Mouse (Mus musculus) embryo, embryonic 11 days (tissue): Measurements from ENCODE around the gene Smyd3.
A peak's percentile ranks its signal among the peaks of the same experiment; 100 is the strongest.

Experiments used
- DNase-seq: peaks from one replicate; pipeline ENCODE4 v3.0.0-alpha.2; 2015

Smyd3 gene

GRCm38 (mm10) chr1:179152376-179152775 is 365.5 kb downstream of the Smyd3 start:
- no peak for DNase-seq

DNA sequence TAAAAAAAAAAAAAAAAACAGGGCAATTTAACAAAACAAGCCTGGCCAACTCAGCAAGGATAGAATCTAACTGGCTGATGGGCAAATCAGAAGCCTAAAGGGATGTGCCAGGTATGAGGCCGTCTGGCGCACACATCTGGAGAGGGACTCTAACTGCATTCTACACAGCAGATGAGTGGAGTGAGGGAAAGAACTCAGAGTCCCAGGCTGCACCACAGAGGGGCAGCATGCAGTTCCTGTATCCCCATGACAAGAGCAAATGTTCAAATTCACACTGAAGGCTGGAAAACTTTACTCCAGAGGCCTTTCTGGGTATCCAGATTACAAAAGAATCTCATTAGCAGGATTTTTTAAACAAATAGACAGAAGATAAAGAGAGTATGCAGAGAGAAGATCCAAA is 366.6 kb downstream of the Smyd3 start:
- no peak for DNase-seq

DNA sequence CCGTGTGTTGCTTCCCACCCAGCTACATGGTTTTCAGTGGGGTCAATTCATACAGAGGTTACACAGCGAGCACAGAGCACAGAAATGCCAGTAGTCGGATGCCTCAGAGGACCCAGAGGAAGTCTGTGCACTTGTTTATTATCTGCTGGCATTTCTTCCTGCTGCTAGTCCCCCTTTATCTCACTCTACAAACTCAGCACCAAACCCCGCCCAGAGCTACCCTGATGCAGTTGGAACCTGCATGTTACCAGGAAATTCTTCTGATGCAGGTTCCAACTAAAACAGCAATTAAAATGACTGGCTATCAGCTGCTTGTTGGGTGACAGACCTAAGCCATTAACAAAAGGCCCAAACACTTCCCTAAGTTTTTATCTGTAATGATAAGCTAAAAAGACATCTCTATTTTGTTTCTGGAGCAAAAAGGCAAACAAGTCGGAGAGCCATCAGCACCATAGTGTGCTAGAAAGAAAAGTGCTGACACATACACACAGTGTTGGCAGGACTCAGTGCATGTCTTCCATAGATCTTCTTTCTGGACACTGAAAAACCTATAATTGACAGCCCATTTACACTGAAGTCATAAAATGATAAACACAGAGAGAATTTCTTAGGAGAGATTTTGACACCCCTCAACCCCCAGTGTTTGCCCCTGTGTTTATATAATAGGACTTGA is 368.2 kb downstream of the Smyd3 start:
- DNase-seq, result no peak

DNA sequence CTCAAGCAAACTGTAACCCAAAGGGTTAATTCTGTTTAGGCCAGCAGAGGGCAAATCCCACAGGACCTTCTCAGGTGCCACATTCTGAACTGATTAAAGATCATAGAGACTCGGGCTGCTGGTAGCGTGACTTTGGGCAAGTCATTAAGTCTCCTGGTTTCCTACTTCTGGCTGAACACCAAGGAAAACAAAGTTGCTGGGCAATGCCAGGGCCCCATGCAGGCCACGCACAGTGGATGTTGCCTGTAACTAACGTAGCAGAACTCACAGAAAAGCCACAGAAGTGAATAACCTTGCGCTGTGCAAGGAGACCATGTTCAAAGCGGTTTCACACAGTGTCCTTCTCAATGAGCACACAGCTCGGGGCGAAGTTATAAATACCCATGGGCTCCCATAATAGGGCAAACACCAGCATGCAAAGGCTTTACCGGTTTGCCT is 371.1 kb downstream of the Smyd3 start:
- DNase-seq, result peak; percentile 61

DNA sequence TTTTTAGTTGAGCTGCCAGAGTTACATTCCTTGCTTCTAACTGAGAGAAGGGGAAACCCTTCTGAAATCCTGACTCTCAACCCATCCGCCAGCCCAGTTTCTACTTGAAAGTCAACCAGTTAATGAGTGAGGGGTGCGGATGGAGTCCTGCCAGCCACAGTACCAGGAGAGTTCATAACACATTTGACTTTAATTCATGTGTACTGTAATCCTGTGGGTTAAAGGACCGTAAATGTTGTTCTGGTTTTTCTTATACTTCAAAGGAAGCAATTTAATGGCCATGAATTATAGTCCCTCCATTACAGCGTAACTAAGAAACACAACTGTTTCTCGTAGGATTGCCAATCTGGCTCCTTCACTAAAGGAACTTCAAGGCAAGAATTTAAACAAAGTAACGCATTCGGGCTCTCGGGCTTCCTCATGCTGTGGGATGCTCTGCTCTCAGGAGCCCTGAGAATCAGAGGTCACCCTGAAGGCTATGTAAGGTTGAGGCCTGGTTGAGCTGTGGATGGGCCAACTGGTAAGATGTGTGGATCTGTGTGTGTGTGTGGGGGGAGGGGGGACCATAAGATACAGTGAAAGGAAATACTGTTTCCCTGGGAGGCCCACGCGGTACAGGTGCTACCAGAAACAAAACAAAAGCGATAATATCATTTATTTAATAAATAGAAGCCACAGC is 374.5 kb downstream of the Smyd3 start:
- no peak for DNase-seq

DNA sequence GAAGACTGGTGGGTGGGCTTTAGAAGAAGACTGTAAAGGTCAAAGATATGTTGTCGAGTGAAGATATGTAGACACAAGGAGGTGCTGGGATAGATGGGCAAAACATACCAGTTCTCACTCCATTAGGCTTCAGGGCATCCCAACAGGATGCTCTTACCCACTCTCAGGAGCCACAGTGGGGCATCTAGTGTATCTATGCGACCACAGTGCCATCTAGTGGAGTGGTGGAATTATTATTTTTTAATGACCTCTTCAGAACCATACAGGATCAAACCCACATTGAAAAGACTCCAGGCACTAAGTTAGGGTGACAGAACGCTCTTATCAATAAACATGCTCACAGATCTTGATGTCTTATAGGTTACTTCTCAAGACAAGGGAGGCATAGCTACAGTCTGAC is 375.7 kb downstream of the Smyd3 start:
- DNase-seq, result peak; percentile 84

DNA sequence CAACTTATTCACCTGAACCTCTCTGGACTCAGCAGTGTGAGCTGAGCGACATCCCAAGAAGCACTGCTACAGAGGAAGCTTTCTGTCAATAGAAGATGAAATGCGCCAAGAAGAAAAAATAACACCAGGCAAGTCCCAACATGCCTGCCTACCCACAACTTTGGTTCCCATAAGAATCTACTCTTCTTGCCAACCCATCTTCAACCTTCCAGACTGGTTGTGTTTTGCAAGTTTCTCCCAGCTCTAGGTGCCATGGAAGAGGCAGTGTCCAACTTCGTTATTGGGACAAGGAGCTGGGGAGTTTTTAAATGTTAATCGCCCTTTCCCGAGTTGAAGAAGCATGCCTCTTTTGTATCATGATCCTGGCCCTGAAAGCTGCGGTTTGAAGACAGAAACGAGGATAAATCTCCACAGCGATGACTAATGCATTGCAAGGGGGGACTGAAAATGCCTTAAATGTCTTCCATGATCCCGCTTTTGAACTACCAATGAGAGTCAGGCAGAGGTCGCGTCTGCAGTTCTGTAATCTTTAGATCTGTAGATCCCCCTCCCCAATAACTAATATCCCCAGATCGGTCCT is 376.7 kb downstream of the Smyd3 start:
- DNase-seq, result no peak

- DNase-seq, result no peak
These were observed 380.7 kb downstream of the Smyd3 start for GRCm38 (mm10) chr1:179137145-179137477.

GRCm38 (mm10) chr1:179136461-179137144 is 381.2 kb downstream of the Smyd3 start:
- DNase-seq, result no peak

GRCm38 (mm10) chr1:179129995-179130394 is 387.8 kb downstream of the Smyd3 start:
- DNase-seq, result no peak

- DNase-seq, result no peak
These were observed 391.6 kb downstream of the Smyd3 start for GRCm38 (mm10) chr1:179126287-179126686.

DNA sequence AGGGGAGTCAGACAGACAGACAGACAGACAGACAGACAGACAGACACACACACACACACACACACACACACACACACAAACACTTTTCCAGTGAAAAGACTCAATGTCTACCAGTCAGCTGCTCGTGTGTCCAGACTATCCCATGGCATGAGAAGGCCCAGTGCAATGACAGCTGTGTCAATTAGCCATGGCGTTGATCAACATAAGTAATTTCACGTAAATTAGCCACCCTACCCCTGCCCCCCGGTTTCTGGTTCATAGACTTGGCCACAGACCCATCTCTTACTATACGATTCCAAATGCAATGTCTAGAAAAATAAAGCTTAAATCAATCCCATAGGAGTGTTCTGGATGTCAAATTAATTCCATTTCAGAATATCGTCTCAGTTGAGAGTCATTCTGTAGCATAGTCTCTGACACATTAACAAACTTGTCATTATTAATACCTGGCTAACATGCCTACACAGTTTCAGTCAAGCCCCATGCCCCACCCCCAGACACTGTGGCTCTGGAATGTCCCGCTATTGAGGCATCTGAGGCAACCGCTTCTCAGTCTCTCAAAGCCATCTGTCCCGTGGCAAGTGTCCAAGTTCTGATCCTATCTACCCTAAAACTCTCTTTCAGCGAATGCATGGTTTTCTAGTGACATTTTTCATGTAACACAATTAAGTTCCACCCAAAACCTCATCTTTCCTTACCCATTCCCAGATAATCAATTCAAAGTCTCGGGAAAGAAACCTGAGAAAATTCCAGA is 395.2 kb downstream of the Smyd3 start:
- DNase-seq, result no peak

GRCm38 (mm10) chr1:179120217-179120966 is 397.4 kb downstream of the Smyd3 start:
- peak; percentile 53 for DNase-seq

DNA sequence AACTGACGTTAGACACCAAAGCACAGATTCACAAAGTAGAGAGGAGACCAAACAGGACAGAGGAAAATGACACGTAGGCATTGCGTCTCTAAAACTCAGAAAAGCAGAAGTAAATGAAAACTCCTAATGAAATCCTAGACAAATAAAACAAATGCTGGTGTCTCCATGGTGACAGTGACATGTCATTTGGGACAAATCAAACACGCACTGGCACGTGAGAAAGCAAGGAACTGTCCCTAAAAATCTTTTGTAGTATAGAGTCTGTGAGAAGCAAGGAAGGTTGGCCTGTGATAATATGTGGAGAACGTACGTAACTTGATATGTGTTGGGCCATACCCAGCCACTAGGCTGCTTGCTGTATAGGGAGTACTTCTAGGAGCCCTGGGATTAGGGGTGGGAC is 399.2 kb downstream of the Smyd3 start:
- no peak for DNase-seq

DNA sequence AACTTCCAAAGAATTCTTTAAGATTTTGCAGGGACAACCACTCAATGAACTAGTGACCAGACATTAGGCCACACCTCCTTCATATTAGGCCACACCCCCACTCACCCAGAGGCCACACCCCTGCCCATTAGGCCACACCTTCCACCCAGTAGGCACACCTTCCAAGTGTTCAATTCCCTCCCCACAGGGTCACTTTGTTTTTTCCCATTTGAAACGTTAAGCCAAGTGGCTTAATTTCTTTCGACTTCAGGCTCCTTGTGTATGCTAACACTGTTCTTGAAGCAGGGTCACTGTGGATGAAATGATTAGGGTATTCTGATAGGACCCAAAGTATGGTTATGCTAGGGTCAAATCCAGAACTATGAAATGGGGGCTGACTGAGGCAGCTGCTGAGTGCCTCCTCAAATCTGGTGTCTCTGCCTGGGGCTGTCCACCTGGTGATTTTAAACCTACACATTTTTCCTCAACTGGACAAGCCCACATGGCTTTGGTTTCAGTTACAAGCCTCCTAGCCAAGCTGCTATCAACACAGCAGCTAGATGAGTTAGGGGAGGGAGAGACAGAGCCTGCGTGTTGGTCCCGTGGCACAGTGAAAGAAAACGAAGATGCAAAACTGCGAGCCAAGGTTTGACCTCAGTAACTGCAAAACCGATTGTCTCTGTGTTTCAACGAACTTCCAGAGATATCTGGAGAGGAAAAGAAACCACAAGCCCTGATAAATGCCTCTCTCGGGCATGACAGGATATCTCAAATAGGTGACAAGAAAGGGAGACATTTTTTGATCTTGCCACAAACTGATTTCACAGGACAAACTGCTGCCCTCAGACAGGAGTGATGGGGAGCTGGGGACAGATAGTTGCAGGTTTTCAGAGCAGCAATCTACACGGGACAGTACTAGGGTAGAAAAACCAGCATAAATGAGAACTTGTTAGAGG is 400.8 kb downstream of the Smyd3 start:
- no peak for DNase-seq

DNA sequence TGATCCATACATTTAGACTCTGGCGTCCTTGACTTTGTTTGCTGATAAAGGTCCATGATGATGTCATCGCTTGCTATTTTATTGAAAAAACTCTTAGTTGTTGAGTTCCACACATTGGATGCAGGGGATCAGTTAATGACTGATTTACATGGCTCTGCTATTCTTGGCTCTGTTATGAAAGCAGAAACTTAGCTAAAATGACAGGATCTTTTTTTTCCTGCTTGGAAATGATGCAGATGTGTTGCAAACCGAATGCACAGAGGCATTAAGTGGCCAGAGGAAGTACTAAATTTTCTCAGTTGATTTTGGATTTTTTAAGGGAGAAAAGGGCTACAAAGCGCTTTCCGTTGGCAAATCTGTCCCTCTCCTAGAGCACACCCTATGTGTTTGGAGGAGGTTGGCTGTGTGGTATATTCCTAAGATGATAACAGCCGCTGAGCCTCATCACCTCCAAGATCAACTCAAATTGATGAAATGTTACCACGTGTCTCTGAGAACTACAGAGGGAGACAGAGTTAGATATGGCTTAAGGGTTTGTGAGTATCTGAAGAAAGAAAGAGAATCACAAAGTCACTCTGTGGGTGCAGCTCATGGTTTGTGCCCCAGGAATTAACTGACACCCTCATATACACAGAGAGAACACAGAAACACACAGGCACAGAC is 402.9 kb downstream of the Smyd3 start:
- DNase-seq, result no peak

DNA sequence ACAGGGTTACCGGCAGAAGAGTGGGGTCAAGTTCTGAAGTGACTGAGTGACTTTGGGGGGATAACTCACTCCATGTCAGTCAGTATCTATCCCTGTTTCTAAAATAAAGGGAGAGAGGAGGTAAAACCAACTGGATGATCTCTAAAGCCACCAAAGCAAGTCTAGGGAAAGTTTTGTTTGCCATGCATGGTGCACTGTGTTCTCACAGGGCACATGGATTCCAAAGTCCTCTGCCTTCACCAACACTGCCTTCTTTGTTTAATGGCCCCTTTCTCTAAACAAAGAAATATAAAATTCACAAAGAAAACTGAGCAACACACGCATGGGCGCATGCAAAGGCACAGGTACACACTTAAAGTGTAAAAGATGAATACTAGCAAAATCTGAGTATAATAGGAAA is 403.5 kb downstream of the Smyd3 start:
- no peak for DNase-seq

- DNase-seq, result peak; percentile 35
These were observed 409.1 kb downstream of the Smyd3 start for GRCm38 (mm10) chr1:179108759-179109158.

DNA sequence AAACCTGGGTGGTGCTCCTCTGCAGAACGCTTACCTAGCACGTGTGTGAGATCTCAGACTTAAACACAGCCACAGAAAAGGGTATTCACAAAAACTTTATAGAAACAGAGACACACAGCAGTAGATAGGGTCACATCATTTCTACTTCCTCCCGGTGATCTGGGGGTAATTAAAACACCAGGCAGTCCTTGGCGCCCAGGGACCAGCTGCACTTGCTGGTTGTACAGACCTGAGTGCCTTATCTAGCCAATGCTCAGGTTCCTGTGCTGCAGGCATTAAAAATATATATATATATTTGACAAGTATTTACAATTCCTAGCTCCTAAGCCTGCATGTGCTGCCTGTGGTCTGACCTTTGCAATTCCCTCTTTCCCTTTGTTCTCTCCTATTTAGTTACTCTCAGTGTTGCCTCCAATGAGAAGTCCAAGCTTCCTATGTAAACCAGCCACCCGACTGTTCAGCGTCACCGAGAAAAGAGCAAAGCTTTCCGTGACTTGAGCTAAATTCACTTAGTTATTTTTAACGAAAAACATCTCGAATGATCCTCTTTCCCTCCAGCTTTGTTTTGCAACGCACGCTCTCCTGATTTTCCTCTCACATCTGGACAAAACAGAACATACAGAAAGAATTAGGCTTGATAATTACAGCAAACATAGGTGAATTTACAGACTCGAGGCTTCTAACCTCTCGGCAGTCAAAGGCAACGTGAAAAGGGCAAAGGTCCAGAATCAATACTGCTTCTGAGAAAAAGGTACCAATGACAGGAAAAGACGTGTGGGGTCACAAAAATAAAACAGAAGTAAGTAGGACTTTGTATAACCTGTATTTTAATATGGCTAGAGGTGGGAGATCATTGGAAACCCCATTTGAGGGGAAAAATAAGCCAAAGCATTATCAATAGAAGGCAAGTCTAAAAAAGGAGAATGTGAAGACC is 409.8 kb downstream of the Smyd3 start:
- DNase-seq, result no peak
